Mouse (Mus musculus): ENCODE results near the gene Clstn3.

GRCm38 (mm10) chr6:124427289-124427688, 37.3 kb downstream of the Clstn3 start:
- no peak for TF ChIP-seq CTCF (IDR thresholded peaks at IDR 0.05; ENCODE audit: control insufficient read depth, insufficient read depth, low read length)
- TF ChIP-seq POLR2A (IDR thresholded peaks at IDR 0.05; ENCODE audit: borderline replicate concordance, control insufficient read depth, low read depth, low read length) = no peak

All from bone marrow, adult 2 months (tissue).